Mouse (Mus musculus) heart, embryonic 14.5 days (tissue): ENCODE measurements around the gene Hs6st1. TPM values are rescaled to one million over a fixed set of nuclear protein-coding genes. Genes with fewer than 3 reads are reported as not detected.

ENCODE experiments used
- ATAC-seq: fragments of 200-750 bp; cut with Nextera tagmentation; 2 replicates; pipeline ENCODE4 v1.8.0; 2017; ENCODE audit warnings: low read depth, moderate TSS enrichment; ENCODE audit not compliant: insufficient number of reproducible peaks, insufficient read depth, low FRiP score
- H3K27ac ChIP-seq, 2 experiments: fragments of 200-500 bp in 1 of 2; fragments of 300-500 bp in 1 of 2; sonication (generic) in 1 of 2; replicated peaks in 1 of 2; 2 replicates each; pipeline ENCODE4 v1.5.1; 2012 to 2014; ENCODE audit warnings: low read depth in 2 of 2, low read length in 2 of 2, control low read depth in 1 of 2, mild to moderate bottlenecking in 1 of 2, mixed read lengths in 1 of 2; ENCODE audit not compliant: control insufficient read depth in 1 of 2, insufficient read depth in 1 of 2
- H3K27me3 ChIP-seq: fragments of 300-500 bp; sonication (generic); 2 replicates; pipeline ENCODE4 v1.6.1; 2014; ENCODE audit warnings: mild to moderate bottlenecking, low read length, control low read depth; ENCODE audit not compliant: control insufficient read depth, insufficient read depth
- H3K36me3 ChIP-seq: fragments of 300-500 bp; sonication (generic); 2 replicates; pipeline ENCODE4 v1.6.1; 2014; ENCODE audit warnings: mild to moderate bottlenecking, control low read depth, low read length, mixed read lengths; ENCODE audit not compliant: control insufficient read depth, insufficient read depth
- H3K4me1 ChIP-seq, 2 experiments: fragments of 200-500 bp in 1 of 2; fragments of 300-500 bp in 1 of 2; sonication (generic) in 1 of 2; 2 replicates each; pipeline ENCODE4 v1.6.1; 2012 to 2014; ENCODE audit warnings: low read length in 2 of 2, control low read depth in 1 of 2, mixed read lengths in 1 of 2; ENCODE audit not compliant: control insufficient read depth in 2 of 2, insufficient read depth in 2 of 2
- H3K4me2 ChIP-seq: fragments of 300-500 bp; sonication (generic); 2 replicates; pipeline ENCODE4 v1.6.1; 2014; ENCODE audit warnings: mild to moderate bottlenecking, low read length
- H3K4me3 ChIP-seq, 2 experiments: fragments of 200-500 bp in 1 of 2; fragments of 300-500 bp in 1 of 2; sonication (generic) in 1 of 2; 2 replicates each; pipeline ENCODE4 v1.5.1; 2012 to 2014; ENCODE audit warnings: low read length in 2 of 2, mild to moderate bottlenecking in 2 of 2, control low read depth in 1 of 2, low read depth in 1 of 2, moderate library complexity in 1 of 2; ENCODE audit not compliant: control insufficient read depth in 1 of 2, insufficient read depth in 1 of 2
- H3K9ac ChIP-seq: fragments of 300-500 bp; sonication (generic); 2 replicates; pipeline ENCODE4 v1.6.1; 2014; ENCODE audit warnings: mild to moderate bottlenecking, low read length
- H3K9me3 ChIP-seq: fragments of 300-500 bp; sonication (generic); 2 replicates; pipeline ENCODE4 v1.6.1; 2016; ENCODE audit warnings: low read length, control low read depth; ENCODE audit not compliant: control insufficient read depth
- WGBS: fragments of 180-500 bp; shearing (Covaris S2); extraction: QIAGEN DNeasy Blood & Tissue Kit; methylation state at CpG from one replicate; pipeline ENCODE4 v1.1.7; 2014; 5-methylcytosine and 5-hydroxymethylcytosine counted together
- polyA plus RNA-seq: library from polyadenylated mRNA; unstranded; fragments of >200 nt; fragmentation: Nextera tagmentation; extraction: Ambion mirVana; gene quantifications from 2 replicates; pipeline ENCODE4 v1.2.1, GENCODE M21; 2014

Gene Hs6st1
- polyA plus RNA-seq, 1 experiment from 2014 or later, result 15.5 TPM

- Histone ChIP-seq H3K4me2 (no peak overlapping the region), H3K9me3 (peaks cover 8% of the 10 kb centered on the region; the same call in 1 of the 2 replicates), H3K36me3 (no peaks in the 10 kb centered on the region), H3K27ac (no peak overlapping the region), H3K27me3 (no peaks in the 10 kb centered on the region), H3K4me1 (no peaks in the 10 kb centered on the region), H3K4me3 (no peak overlapping the region), H3K9ac (no peak overlapping the region)
- ATAC-seq, result no peak
- WGBS, result 86% methylated on average over 4 of the region's 4 CpGs
Measured at GRCm38 (mm10) chr1:36044288-36044687, 23.9 kb upstream of the Hs6st1 start.

- Histone ChIP-seq H3K4me1 (no peaks in the 10 kb centered on the region), H3K4me2 (no peak overlapping the region), H3K27me3 (no peaks in the 10 kb centered on the region), H3K4me3 (no peak overlapping the region), H3K27ac (no peak overlapping the region), H3K36me3 (no peaks in the 10 kb centered on the region), H3K9ac (no peak overlapping the region), H3K9me3 (no peaks in the 10 kb centered on the region)
- 78% methylated on average over 5 of the region's 5 CpGs for WGBS
- ATAC-seq, result no peak
Measured at GRCm38 (mm10) chr1:36052672-36053071, 15.5 kb upstream of the Hs6st1 start.

- WGBS, result 100% methylated on average over 2 of the region's 2 CpGs
- Histone ChIP-seq H3K36me3 (no peaks in the 10 kb centered on the region), H3K4me1 (no peaks in the 10 kb centered on the region), H3K9ac (no peak overlapping the region), H3K27me3 (no peaks in the 10 kb centered on the region), H3K4me3 (no peak overlapping the region), H3K9me3 (no peaks in the 10 kb centered on the region), H3K27ac (no peak overlapping the region), H3K4me2 (no peak overlapping the region)
- no peak for ATAC-seq
Measured at GRCm38 (mm10) chr1:36053566-36053965, 14.6 kb upstream of the Hs6st1 start.

GRCm38 (mm10) chr1:36054182-36054966 lies 13.8 kb upstream of the Hs6st1 start:
- no peak overlapping the region for H3K27ac ChIP-seq
- no peaks in the 10 kb centered on the region for H3K36me3 ChIP-seq
- no peaks in the 10 kb centered on the region for H3K27me3 ChIP-seq
- 75% methylated on average over 9 of the region's 9 CpGs for WGBS
- peaks cover 2% of the 10 kb centered on the region in 2 experiments for H3K4me1 ChIP-seq
- ATAC-seq, result no peak
- no peaks in the 10 kb centered on the region for H3K9me3 ChIP-seq
- no peak overlapping the region for H3K9ac ChIP-seq
- no peak overlapping the region for H3K4me3 ChIP-seq
- H3K4me2 ChIP-seq, result no peak overlapping the region

DNA sequence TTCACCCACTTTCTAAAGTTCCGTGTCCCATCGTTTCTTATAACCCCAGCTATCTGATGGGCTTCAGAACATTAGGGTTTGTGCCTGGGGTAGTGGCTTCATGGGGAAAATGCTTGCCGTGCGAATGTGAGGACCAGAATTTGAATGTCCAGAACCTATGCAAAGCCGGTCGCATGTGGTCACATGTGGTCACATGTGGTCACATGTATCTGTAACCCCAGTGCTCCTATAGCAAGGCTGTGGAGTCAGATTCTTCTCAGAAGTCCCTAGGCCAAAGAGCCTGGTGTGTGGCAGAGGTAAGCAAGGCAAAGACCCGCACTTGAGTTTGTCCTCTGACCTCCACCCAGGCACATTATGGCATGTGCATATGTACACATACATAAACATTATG lies 13.2 kb upstream of the Hs6st1 start:
- H3K4me3 ChIP-seq, result no peak overlapping the region
- peaks cover 6 to 8% of the 10 kb centered on the region in 2 experiments for H3K4me1 ChIP-seq
- no peaks in the 10 kb centered on the region for H3K36me3 ChIP-seq
- WGBS, result 87% methylated on average over 7 of the region's 7 CpGs
- no peaks in the 10 kb centered on the region for H3K9me3 ChIP-seq
- H3K27me3 ChIP-seq, result no peaks in the 10 kb centered on the region
- H3K4me2 ChIP-seq, result no peak overlapping the region
- H3K9ac ChIP-seq, result no peak overlapping the region
- no peak overlapping the region for H3K27ac ChIP-seq
- no peak for ATAC-seq

- Histone ChIP-seq H3K27me3 (no peaks in the 10 kb centered on the region), H3K4me3 (no peak overlapping the region), H3K27ac (no peak overlapping the region), H3K4me2 (no peak overlapping the region), H3K9ac (no peak overlapping the region), H3K9me3 (no peaks in the 10 kb centered on the region), H3K36me3 (no peaks in the 10 kb centered on the region), H3K4me1 (peaks cover 18 to 20% of the 10 kb centered on the region in 2 experiments)
- ATAC-seq, result no peak
- WGBS, result 82% methylated on average over 6 of the region's 6 CpGs
Measured at GRCm38 (mm10) chr1:36059351-36059750, 8.8 kb upstream of the Hs6st1 start.

DNA sequence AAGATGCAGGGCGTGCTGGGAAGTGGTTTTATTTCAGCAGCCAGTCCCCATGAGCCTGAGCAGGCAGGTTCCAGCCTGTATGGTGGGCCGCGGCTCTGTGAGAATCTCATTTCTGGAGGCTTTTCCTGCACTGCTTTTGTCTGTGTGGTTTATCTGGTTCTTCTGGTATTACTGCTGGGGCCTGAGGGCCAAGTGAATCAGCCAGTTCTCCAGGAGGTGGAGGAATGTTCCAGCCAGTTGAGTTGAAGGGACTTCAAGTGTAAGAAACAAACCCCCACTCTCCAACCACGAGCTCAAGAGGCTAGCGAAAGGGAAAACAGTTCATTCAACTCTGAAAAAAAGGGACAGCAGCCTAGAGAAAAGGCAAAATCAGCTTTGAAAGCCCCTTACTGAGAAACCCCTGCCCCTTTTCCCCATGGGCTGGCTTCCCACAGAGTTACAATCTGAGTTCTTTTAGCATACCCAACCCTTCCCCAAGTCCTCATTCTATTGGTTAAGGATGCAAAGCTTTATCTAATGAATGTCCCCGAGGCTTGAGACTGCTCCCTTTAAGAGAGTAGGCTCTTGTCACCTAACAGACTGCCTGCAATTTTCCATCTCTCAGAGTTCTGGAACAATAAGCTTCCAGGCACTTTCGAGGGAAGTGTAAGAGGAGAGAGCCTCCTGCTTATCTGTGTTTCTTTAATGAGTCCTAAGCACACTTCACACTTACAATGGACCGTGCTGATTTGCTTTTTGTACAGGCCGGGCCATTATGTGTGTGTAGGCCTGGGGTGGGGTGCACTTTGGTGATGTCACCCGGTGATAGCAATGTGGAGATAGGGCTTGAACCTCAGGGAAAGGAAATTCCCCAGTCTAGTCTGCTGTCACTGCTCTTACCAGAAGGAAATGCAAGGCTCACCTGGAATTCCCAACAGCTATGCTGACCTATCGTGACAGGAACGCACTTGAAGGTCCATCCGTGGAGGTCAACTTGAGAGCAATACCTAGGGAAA lies 7.9 kb upstream of the Hs6st1 start:
- no peak overlapping the region for H3K4me2 ChIP-seq
- H3K27me3 ChIP-seq, result no peaks in the 10 kb centered on the region
- H3K9ac ChIP-seq, result no peak overlapping the region
- H3K36me3 ChIP-seq, result no peaks in the 10 kb centered on the region
- no peaks in the 10 kb centered on the region for H3K9me3 ChIP-seq
- no peak overlapping the region for H3K4me3 ChIP-seq
- peaks cover 22 to 27% of the 10 kb centered on the region in 2 experiments for H3K4me1 ChIP-seq
- peak overlapping the region; percentile 3 to 9; a peak in 1 of 4 replicates for H3K27ac ChIP-seq
- no peak for ATAC-seq
- WGBS, result 22% methylated on average over 13 of the region's 13 CpGs
